Mouse (Mus musculus) hindbrain, embryonic 13.5 days (tissue): ENCODE data around the gene Ndufs7. TPM values are rescaled to one million over a fixed set of nuclear protein-coding genes. Genes with fewer than 3 reads are reported as not detected.
A peak's percentile ranks its signal among the peaks of the same experiment; 100 is the strongest.

ENCODE experiments used
- ATAC-seq: fragments of 200-750 bp; cut with Nextera tagmentation; 2 replicates; pipeline ENCODE4 v1.8.0; 2017; ENCODE audit warnings: moderate TSS enrichment; ENCODE audit not compliant: low FRiP score
- H3K27ac ChIP-seq: fragments of 300-500 bp; sonication (generic); 2 replicates; pipeline ENCODE4 v1.5.1; 2015; ENCODE audit warnings: inconsistent platforms, mild to moderate bottlenecking, moderate library complexity
- H3K27me3 ChIP-seq: fragments of 300-500 bp; sonication (generic); 2 replicates; pipeline ENCODE4 v1.6.1; 2015; ENCODE audit warnings: mild to moderate bottlenecking, inconsistent platforms
- H3K36me3 ChIP-seq: fragments of 300-500 bp; sonication (generic); 2 replicates; pipeline ENCODE4 v1.6.1; 2015; ENCODE audit warnings: mild to moderate bottlenecking, inconsistent platforms
- H3K4me1 ChIP-seq: fragments of 300-500 bp; sonication (generic); replicated peaks from 2 replicates; pipeline ENCODE4 v1.6.1; 2015; ENCODE audit warnings: inconsistent platforms
- H3K4me2 ChIP-seq: fragments of 300-500 bp; sonication (generic); 2 replicates; pipeline ENCODE4 v1.6.1; 2015; ENCODE audit warnings: inconsistent platforms, mild to moderate bottlenecking, moderate library complexity
- H3K4me3 ChIP-seq: fragments of 300-500 bp; sonication (generic); 2 replicates; pipeline ENCODE4 v1.5.1; 2015; ENCODE audit warnings: mild to moderate bottlenecking, inconsistent platforms
- H3K9ac ChIP-seq: fragments of 300-500 bp; sonication (generic); 2 replicates; pipeline ENCODE4 v1.6.1; 2015; ENCODE audit warnings: mild to moderate bottlenecking, inconsistent platforms
- H3K9me3 ChIP-seq: fragments of 300-500 bp; sonication (generic); 2 replicates; pipeline ENCODE4 v1.6.1; 2016; ENCODE audit warnings: inconsistent platforms
- WGBS: fragments of 180-500 bp; shearing (Covaris S2); methylation state at CpG from one replicate; pipeline ENCODE4 v1.1.7; 2015; 5-methylcytosine and 5-hydroxymethylcytosine counted together
- polyA plus RNA-seq: library from polyadenylated mRNA; unstranded; fragments of >200 nt; fragmentation: Nextera tagmentation; extraction: Ambion mirVana; gene quantifications from 2 replicates; pipeline ENCODE4 v1.2.1, GENCODE M21; 2015

The Ndufs7 gene
- polyA plus RNA-seq, 1 experiment from 2014 or later = 253 TPM

DNA sequence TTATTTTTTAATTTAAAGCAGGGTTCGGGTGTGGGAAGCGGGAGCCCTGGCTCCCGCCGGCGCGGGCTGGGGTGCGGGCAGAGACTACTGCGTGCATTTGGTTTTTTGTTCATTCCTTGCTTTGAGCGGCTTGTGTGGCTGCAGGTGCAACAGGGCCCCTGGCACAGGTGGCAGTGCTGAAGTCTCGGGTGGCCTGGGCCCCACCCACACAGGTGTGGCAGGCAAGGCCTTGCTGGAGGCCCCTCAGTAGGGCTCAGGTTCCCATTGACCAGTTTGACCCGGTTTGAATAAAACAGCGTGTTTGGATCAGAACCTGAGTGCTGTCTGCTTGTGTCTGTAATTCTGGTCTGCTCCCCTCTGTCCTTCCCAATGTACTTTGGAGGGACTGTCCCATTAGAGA is 39.2 kb downstream of the Ndufs7 start:
- H3K4me1 ChIP-seq = peaks cover 8% of the 10 kb centered on the region
- no peaks in the 10 kb centered on the region for H3K27me3 ChIP-seq
- H3K4me2 ChIP-seq = no peak overlapping the region
- H3K4me3 ChIP-seq = no peak overlapping the region
- no peak overlapping the region for H3K27ac ChIP-seq
- no peak for ATAC-seq
- 96% methylated on average over 12 of the region's 12 CpGs for WGBS
- no peak overlapping the region for H3K9ac ChIP-seq
- H3K9me3 ChIP-seq = no peaks in the 10 kb centered on the region
- H3K36me3 ChIP-seq = peaks cover 60% of the 10 kb centered on the region

- Histone ChIP-seq H3K4me1 (peaks cover 14% of the 10 kb centered on the region), H3K36me3 (peaks cover 58% of the 10 kb centered on the region), H3K27ac (no peak overlapping the region), H3K27me3 (no peaks in the 10 kb centered on the region), H3K4me2 (no peak overlapping the region), H3K4me3 (no peak overlapping the region), H3K9ac (no peak overlapping the region), H3K9me3 (no peaks in the 10 kb centered on the region)
- no peak for ATAC-seq
- 77% methylated on average over 8 of the region's 8 CpGs for WGBS
These were observed 39.7 kb downstream of the Ndufs7 start for GRCm38 (mm10) chr10:80288657-80289056.

DNA sequence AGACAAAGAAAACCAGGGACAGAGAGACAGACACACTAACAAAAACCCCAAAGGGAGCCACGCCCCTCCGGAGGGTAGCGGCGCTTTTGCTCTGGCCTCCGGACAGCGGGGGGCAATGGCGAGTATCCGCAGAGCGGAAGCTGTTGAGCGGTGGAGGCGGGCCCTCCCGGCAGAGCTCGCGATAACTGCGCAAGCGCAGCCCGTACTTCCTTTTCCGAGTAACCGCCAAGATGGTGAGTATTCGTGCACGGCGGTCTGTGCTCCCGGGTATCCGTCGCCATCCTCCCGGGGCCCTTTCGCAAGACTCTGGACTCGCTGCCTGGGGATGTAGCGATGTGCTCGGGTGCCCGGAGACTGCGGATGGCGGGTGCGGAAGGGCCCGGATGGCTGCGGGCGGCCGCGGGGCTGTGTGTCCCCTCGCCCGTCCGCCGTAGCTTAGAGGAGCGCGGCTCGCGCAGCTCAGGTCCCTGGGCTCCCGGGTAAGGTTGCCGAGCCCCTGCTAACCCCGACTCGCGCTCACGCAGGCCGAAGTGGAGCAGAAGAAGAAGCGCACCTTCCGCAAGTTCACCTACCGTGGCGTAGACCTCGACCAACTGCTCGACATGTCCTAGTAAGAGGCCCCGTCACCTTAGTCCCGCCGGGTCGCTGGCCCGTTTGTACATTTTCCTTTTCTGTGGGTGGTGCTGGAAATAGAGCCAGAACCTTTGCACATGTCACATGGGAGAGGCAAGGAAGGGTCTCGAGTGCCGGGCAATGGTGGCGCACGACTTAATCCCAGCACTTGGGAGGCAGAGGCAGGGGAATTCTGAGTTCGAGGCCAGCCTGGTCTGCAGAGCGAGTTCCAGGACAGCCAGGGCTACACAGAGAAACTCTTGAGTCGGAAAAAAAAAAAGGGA is 43.6 kb downstream of the Ndufs7 start, which contains the start of gene Rps15:
TSS of gene Rps15 (plus strand) at position 203 of the 896 bp plus-strand sequence.
- under 1% methylated on average over 72 of the region's 72 CpGs for WGBS
- H3K9me3 ChIP-seq = no peaks in the 10 kb centered on the region
- H3K9ac ChIP-seq = peak within 1 kb of the TSS; percentile 100
- H3K36me3 ChIP-seq = peaks cover 36% of the 10 kb centered on the region
- ATAC-seq = peak; percentile 73
- H3K27ac ChIP-seq = peak within 1 kb of the TSS; percentile 95
- no peaks in the 10 kb centered on the region for H3K27me3 ChIP-seq
- peaks cover 52% of the 10 kb centered on the region for H3K4me1 ChIP-seq
- peak within 1 kb of the TSS; percentile 99 for H3K4me2 ChIP-seq
- peak within 1 kb of the TSS; percentile 89 for H3K4me3 ChIP-seq

- Histone ChIP-seq H3K4me3 (peak overlapping the region; percentile 89), H3K9ac (peak overlapping the region; percentile 100), H3K9me3 (no peaks in the 10 kb centered on the region), H3K36me3 (peaks cover 30% of the 10 kb centered on the region), H3K4me1 (peaks cover 60% of the 10 kb centered on the region), H3K4me2 (peak overlapping the region; percentile 99), H3K27me3 (no peaks in the 10 kb centered on the region), H3K27ac (peak overlapping the region; percentile 95)
- no peak for ATAC-seq
- 29% methylated on average over 14 of the region's 14 CpGs for WGBS
These were observed 44.4 kb downstream of the Ndufs7 start for GRCm38 (mm10) chr10:80293325-80293724.

DNA sequence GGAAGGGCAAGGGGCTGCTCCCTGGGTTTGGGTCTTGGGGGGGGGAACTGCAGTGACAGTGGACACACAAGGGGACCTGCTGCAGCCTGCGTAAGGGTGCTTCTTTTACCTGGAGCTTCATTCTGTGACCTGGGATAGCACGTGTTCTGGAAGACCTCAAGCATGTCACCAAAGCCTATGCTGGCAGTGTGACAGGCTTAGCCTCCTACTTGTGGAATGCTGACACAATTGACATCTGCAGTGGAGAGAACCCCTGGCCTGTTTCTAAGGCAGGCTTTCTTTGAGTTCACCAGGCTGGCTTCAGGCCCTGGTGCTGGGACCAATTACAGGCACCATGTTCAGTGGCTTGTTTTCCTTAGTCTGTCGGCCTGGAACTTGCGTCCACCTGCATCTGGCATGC is 45.4 kb downstream of the Ndufs7 start:
- Histone ChIP-seq H3K27ac (no peak overlapping the region), H3K4me3 (no peak overlapping the region; the same call in 1 of the 2 replicates), H3K36me3 (peaks cover 20% of the 10 kb centered on the region), H3K4me2 (no peak overlapping the region), H3K9ac (peak overlapping the region; percentile 35; the same call in 1 of the 2 replicates), H3K9me3 (no peaks in the 10 kb centered on the region), H3K4me1 (peaks cover 64% of the 10 kb centered on the region), H3K27me3 (no peaks in the 10 kb centered on the region)
- 79% methylated on average over 4 of the region's 4 CpGs for WGBS
- no peak for ATAC-seq

- Histone ChIP-seq H3K9me3 (no peaks in the 10 kb centered on the region), H3K9ac (peak overlapping the region; percentile 99), H3K36me3 (peaks cover 19% of the 10 kb centered on the region), H3K27ac (peak overlapping the region; percentile 97; the same call in 1 of the 2 replicates), H3K4me2 (peak overlapping the region; percentile 98), H3K27me3 (no peaks in the 10 kb centered on the region), H3K4me1 (peaks cover 68% of the 10 kb centered on the region), H3K4me3 (peak overlapping the region; percentile 53; the same call in 1 of the 2 replicates)
- ATAC-seq = no peak
- WGBS = 52% methylated on average over 7 of the region's 7 CpGs
These were observed 45.9 kb downstream of the Ndufs7 start for GRCm38 (mm10) chr10:80294788-80295303.

DNA sequence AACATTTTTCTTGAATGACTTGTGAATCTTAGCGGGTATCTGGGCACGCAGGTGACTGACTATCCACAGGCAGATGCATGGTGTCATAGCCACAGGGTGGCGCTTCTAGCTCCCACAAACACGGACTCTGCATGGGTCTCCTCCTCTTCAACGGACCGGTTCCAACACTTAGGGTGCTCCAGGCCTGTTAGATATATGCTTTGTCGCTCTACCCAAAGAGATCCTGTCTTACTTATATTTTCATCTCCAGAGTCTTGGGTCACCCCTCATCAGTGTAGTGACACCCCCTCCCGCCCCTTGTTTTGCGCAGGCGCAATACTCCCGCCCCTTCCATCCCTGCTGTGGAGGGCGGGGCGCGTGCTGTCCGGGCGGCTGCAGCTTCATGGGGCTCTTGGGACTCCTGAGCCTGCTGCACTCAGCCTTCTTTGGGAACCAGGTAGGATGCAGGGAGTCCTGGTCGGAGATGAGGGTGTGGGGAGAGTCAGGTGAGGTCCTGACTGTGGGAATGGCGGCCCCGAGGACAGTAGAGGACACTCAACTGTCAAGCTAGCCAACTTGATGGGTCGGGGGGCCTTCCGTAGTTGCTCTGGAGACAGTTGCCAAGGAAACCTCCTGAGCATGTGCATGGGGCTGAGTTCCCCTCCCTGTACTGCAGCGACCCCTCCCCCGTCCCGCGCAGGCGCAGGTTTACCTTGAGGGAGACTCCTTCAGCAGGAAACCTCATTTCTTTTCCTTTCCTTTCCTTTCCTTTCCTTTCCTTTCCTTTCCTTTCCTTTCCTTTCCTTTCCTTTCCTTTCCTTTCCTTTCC is 46.9 kb downstream of the Ndufs7 start, which contains the start of gene Apc2:
TSS of gene Apc2 (plus strand) at position 360 of the 808 bp plus-strand sequence.
- H3K4me1 ChIP-seq = peaks cover 76% of the 10 kb centered on the region
- WGBS = under 1% methylated on average over 26 of the region's 26 CpGs

DNA sequence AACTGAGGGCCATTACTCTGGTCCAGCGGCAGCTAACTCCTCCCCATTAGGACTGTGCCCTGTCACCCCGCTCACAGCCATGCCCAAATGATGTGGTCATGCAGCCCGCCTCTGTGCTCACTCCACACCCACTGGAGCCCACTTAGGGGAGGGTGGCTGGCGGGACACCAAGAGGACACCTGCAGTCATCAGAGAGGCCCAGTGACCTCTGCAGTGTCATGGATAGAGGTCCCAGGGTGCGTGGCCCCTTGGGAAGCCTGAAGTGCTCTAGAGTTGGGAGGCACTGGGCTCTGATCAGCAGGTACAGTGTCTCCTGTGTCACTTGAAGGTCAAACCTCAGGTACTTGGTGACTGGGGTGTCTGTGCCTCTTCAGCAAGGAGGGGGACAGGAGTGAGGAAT is 47.9 kb downstream of the Ndufs7 start:
- Histone ChIP-seq H3K4me1 (peaks cover 83% of the 10 kb centered on the region), H3K9me3 (no peaks in the 10 kb centered on the region), H3K4me2 (peak overlapping the region; percentile 98), H3K36me3 (peaks cover 20% of the 10 kb centered on the region), H3K27me3 (no peaks in the 10 kb centered on the region), H3K9ac (peak overlapping the region; percentile 99), H3K4me3 (peak overlapping the region; percentile 53), H3K27ac (peak overlapping the region; percentile 97)
- ATAC-seq = no peak
- WGBS = 80% methylated on average over 5 of the region's 5 CpGs

More for the DNA sequence above, 46.9 kb downstream of the Ndufs7 start, which contains the start of gene Apc2:
- Histone ChIP-seq H3K27me3 (no peaks in the 10 kb centered on the region), H3K36me3 (peaks cover 19% of the 10 kb centered on the region), H3K9me3 (no peaks in the 10 kb centered on the region), H3K27ac (peak within 1 kb of the TSS; percentile 97), H3K9ac (peak within 1 kb of the TSS; percentile 99), H3K4me2 (peak within 1 kb of the TSS; percentile 98), H3K4me3 (peak within 1 kb of the TSS; percentile 53)
- peak; percentile 58 for ATAC-seq

- Histone ChIP-seq H3K27ac (peak overlapping the region; percentile 97), H3K36me3 (peaks cover 28% of the 10 kb centered on the region), H3K4me2 (peak overlapping the region; percentile 98), H3K27me3 (no peaks in the 10 kb centered on the region), H3K9me3 (no peaks in the 10 kb centered on the region), H3K4me1 (peaks cover 88% of the 10 kb centered on the region), H3K4me3 (no peak overlapping the region; the same call in 1 of the 2 replicates), H3K9ac (peak overlapping the region; percentile 99)
- ATAC-seq = no peak
- 66% methylated on average over 8 of the region's 8 CpGs for WGBS
These were observed 48.7 kb downstream of the Ndufs7 start for GRCm38 (mm10) chr10:80297526-80298133.

DNA sequence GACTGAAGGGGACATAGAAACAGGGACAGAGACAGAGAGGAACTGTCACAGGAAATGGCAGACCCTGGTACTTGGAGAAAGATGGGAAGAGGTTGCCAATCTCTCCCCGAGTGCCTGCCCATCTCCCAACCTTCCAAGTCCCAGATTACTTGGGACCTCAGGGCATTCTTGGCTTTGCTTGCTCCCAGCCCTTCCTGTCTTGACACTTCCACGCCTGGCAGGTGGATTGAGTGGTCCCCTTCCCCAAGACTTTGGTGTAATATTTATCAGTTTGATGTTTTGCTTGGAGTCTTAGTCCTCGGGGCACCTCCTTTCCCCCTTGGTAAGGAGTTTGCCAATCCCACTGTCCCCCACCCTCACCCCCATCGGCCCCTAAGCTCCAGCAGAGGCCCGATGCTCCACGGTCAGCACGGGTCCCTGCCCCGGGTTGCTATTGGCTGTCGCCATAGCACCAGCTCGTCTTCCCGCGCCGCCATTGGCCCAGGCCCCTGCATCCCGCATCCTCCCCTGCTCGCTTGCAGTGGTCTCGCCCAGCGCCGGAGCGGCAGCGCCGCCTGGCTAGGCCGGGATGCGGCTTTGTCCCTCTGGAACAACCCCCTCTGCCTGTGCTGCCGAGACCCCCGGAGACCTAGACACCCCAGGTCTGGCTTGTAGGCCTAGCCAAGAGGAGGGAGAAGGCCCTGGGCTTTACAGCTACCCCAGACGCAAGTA is 49.8 kb downstream of the Ndufs7 start:
- Histone ChIP-seq H3K9ac (peak overlapping the region; percentile 99), H3K9me3 (no peaks in the 10 kb centered on the region), H3K4me2 (peak overlapping the region; percentile 98), H3K27ac (peak overlapping the region; percentile 97), H3K27me3 (no peaks in the 10 kb centered on the region), H3K36me3 (peaks cover 33% of the 10 kb centered on the region), H3K4me1 (peaks cover 89% of the 10 kb centered on the region), H3K4me3 (peak overlapping the region; percentile 69)
- WGBS = 2% methylated on average over 26 of the region's 26 CpGs
- peak; percentile 72 for ATAC-seq

GRCm38 (mm10) chr10:80299301-80299700 is 50.4 kb downstream of the Ndufs7 start:
- Histone ChIP-seq H3K9me3 (no peaks in the 10 kb centered on the region), H3K36me3 (peaks cover 33% of the 10 kb centered on the region), H3K4me1 (peaks cover 89% of the 10 kb centered on the region), H3K4me3 (peak overlapping the region; percentile 69), H3K27me3 (no peaks in the 10 kb centered on the region), H3K9ac (peak overlapping the region; percentile 99), H3K4me2 (peak overlapping the region; percentile 98), H3K27ac (peak overlapping the region; percentile 97)
- ATAC-seq = no peak
- 6% methylated on average over 12 of the region's 15 CpGs for WGBS
